Mouse (Mus musculus) kidney, adult 2 months (tissue): ENCODE measurements around the gene Chd5.

Experiments
- CTCF ChIP-seq: fragments of 200-500 bp; conservative IDR thresholded peaks from 2 replicates; pipeline ENCODE4 v1.5.1; 2011; ENCODE audit warnings: low read depth, mild to moderate bottlenecking, control low read depth, low read length, moderate library complexity, mixed read lengths; ENCODE audit not compliant: insufficient read depth, insufficient read length
- POLR2A ChIP-seq: fragments of 200-500 bp; IDR thresholded peaks from one replicate; pipeline ENCODE4 v1.6.1; 2011; ENCODE audit warnings: low read depth, low read length, control low read depth

DNA sequence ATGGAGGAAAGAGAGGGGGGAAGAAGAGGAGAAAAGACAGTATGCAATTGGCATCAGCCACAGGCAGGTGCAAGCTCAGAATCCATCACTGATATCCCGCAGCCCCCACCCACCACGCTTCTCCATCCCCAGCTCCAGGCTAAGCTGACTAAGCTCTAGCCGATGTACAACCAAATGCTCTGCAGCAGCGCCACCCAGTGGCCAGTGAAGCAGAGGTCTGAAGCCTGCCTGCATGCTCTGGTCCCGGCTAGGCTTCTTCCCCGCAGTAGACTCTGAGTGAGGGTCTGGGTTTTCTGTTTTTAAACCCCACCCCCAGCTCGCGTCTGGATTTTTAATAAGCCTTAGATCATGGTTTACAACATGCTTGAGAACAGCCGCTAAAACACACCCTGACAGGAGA lies 96.4 kb downstream of the Chd5 start:
- TF ChIP-seq CTCF (peak; percentile 81), POLR2A (no peak)
